Mouse (Mus musculus) bone marrow macrophage, adult 2 months (primary cell): ENCODE results near the gene Ell.

ENCODE experiments used
- CTCF ChIP-seq: IDR thresholded peaks from 2 replicates; pipeline ENCODE4 v1.5.1; 2012; ENCODE audit warnings: low read depth, mild to moderate bottlenecking, low read length, moderate library complexity
- POLR2A ChIP-seq: IDR thresholded peaks from 2 replicates; pipeline ENCODE4 v1.6.1; 2012; ENCODE audit warnings: mild to moderate bottlenecking, low read depth, low read length, borderline replicate concordance

GRCm38 (mm10) chr8:70609368-70609848 lies 70.2 kb downstream of the Ell start:
- TF ChIP-seq CTCF (no peak), POLR2A (0 out of 2 replicates have a peak, but pooled peaks have one; percentile 71)
